Mouse (Mus musculus) kidney, adult 2 months (tissue): ENCODE data around the gene Nt5c. TPM values are rescaled to one million over a fixed set of nuclear protein-coding genes. Genes with fewer than 3 reads are reported as not detected.

ENCODE experiments used
- DNase-seq: peaks from one replicate; pipeline ENCODE4 v3.0.0; 2021
- H3K27ac ChIP-seq: fragments of 200-500 bp; 2 replicates; pipeline ENCODE4 v1.5.1; 2012; ENCODE audit warnings: low read depth, low read length, control low read depth, inconsistent platforms; ENCODE audit not compliant: insufficient read depth
- H3K27me3 ChIP-seq: fragments of 200-500 bp; replicated peaks from 2 replicates; pipeline ENCODE4 v1.6.1; 2012; ENCODE audit warnings: mild to moderate bottlenecking, moderate library complexity, low read length, inconsistent platforms; ENCODE audit not compliant: control insufficient read depth, insufficient read depth
- H3K36me3 ChIP-seq: fragments of 200-500 bp; 2 replicates; pipeline ENCODE4 v1.6.1; 2012; ENCODE audit warnings: mild to moderate bottlenecking, moderate library complexity, low read length, inconsistent platforms; ENCODE audit not compliant: control insufficient read depth, insufficient read depth
- H3K4me1 ChIP-seq: fragments of 200-500 bp; 2 replicates; pipeline ENCODE4 v1.6.1; 2011; ENCODE audit warnings: low read length; ENCODE audit not compliant: control insufficient read depth, insufficient read depth
- H3K4me3 ChIP-seq: fragments of 200-500 bp; 2 replicates; pipeline ENCODE4 v1.5.1; 2011; ENCODE audit warnings: mild to moderate bottlenecking, low read depth, low read length, control low read depth; ENCODE audit not compliant: insufficient read depth
- CTCF ChIP-seq: fragments of 200-500 bp; conservative IDR thresholded peaks from 2 replicates; pipeline ENCODE4 v1.5.1; 2011; ENCODE audit warnings: low read depth, mild to moderate bottlenecking, control low read depth, low read length, moderate library complexity, mixed read lengths; ENCODE audit not compliant: insufficient read depth, insufficient read length
- POLR2A ChIP-seq: fragments of 200-500 bp; IDR thresholded peaks from one replicate; pipeline ENCODE4 v1.6.1; 2011; ENCODE audit warnings: low read depth, low read length, control low read depth
- WGBS: fragments of 180-500 bp; shearing (Covaris S2); methylation state at CpG from one replicate; pipeline ENCODE4 v1.1.7; 2018; 5-methylcytosine and 5-hydroxymethylcytosine counted together
- polyA plus RNA-seq: library from polyadenylated mRNA; depleted of rRNA; stranded (reverse); fragments of >200 nt; gene quantifications from 2 replicates; pipeline ENCODE4 v1.2.3, GENCODE M21; 2012; rRNA removed

Gene Nt5c
- polyA plus RNA-seq, 1 experiment = 50.5 TPM

- no peaks in the 10 kb centered on the region for H3K27me3 ChIP-seq
- DNase-seq = peak; percentile 91
- peaks cover 49% of the 10 kb centered on the region for H3K4me1 ChIP-seq
- peak overlapping the region; percentile 97 for H3K27ac ChIP-seq
- no peak for TF ChIP-seq POLR2A
- no peak for TF ChIP-seq CTCF
- H3K4me3 ChIP-seq = no peak overlapping the region
- WGBS = 58% methylated on average over 16 of the region's 16 CpGs
- no peaks in the 10 kb centered on the region for H3K36me3 ChIP-seq
Measured at GRCm38 (mm10) chr11:115448075-115448474, 43.6 kb downstream of the Nt5c start.

- Histone ChIP-seq H3K27me3 (no peaks in the 10 kb centered on the region), H3K36me3 (no peaks in the 10 kb centered on the region), H3K4me1 (peaks cover 49% of the 10 kb centered on the region), H3K4me3 (no peak overlapping the region), H3K27ac (peak overlapping the region; percentile 97)
- 52% methylated on average over 11 of the region's 11 CpGs for WGBS
- TF ChIP-seq CTCF (no peak), POLR2A (no peak)
- DNase-seq = peak; percentile 79
Measured at GRCm38 (mm10) chr11:115447321-115447885, 44.3 kb downstream of the Nt5c start.

- Histone ChIP-seq H3K27ac (peak overlapping the region; percentile 97), H3K4me1 (peaks cover 49% of the 10 kb centered on the region), H3K36me3 (no peaks in the 10 kb centered on the region), H3K4me3 (no peak overlapping the region), H3K27me3 (no peaks in the 10 kb centered on the region)
- peak; percentile 81 for DNase-seq
- WGBS = 4% methylated on average over 3 of the region's 3 CpGs
- no peak for TF ChIP-seq POLR2A
- no peak for TF ChIP-seq CTCF
Measured at GRCm38 (mm10) chr11:115446906-115447305, 44.8 kb downstream of the Nt5c start.

- no peak for DNase-seq
- H3K36me3 ChIP-seq = no peaks in the 10 kb centered on the region
- no peak overlapping the region for H3K4me3 ChIP-seq
- 77% methylated on average over 15 of the region's 15 CpGs for WGBS
- H3K4me1 ChIP-seq = peaks cover 3% of the 10 kb centered on the region
- H3K27me3 ChIP-seq = no peaks in the 10 kb centered on the region
- TF ChIP-seq CTCF = no peak
- TF ChIP-seq POLR2A = no peak
- no peak overlapping the region for H3K27ac ChIP-seq
Measured at GRCm38 (mm10) chr11:115441417-115441816, 50.2 kb downstream of the Nt5c start.

Other genes starting within 250 kb of the Nt5c start
- 0.34 and 0.42 TPM in 2 replicates for gene Grin2c, start 224.6 kb downstream of the Nt5c start, polyA plus RNA-seq
- 18.0 and 21.0 TPM in 2 replicates for gene Fdxr, start 214.8 kb downstream of the Nt5c start, polyA plus RNA-seq
- 14.0 and 18.1 TPM in 2 replicates for gene Fads6, start 194.2 kb downstream of the Nt5c start, polyA plus RNA-seq
- not detected in 2 replicates for gene Otop2, start 184.7 kb downstream of the Nt5c start, polyA plus RNA-seq
- 0.04 and 0.05 TPM in 2 replicates for gene Ush1g, start 169.8 kb downstream of the Nt5c start, polyA plus RNA-seq
- 0.07 and 0.13 TPM in 2 replicates for gene Otop3, start 157.1 kb downstream of the Nt5c start, polyA plus RNA-seq
- 5.4 and 6.1 TPM in 2 replicates for gene Hid1, start 124.1 kb downstream of the Nt5c start, polyA plus RNA-seq
- gene Cdr2l, start 109.9 kb downstream of the Nt5c start, polyA plus RNA-seq = 5.3 and 5.6 TPM in 2 replicates
- 145 and 146 TPM in 2 replicates for gene Mrpl58, start 88.1 kb downstream of the Nt5c start, polyA plus RNA-seq
- 296 and 478 TPM in 2 replicates for gene Atp5h, start 71.9 kb downstream of the Nt5c start, polyA plus RNA-seq
- 35.4 and 37.8 TPM in 2 replicates for gene Kctd2, start 71.7 kb downstream of the Nt5c start, polyA plus RNA-seq
- 0.28 and 0.37 TPM in 2 replicates for gene Trim80, start 51.3 kb downstream of the Nt5c start, polyA plus RNA-seq
- 31.1 and 42.8 TPM in 2 replicates for gene Slc16a5, start 29.4 kb downstream of the Nt5c start, polyA plus RNA-seq
- 6.8 and 7.3 TPM in 2 replicates for gene Armc7, start 16.2 kb downstream of the Nt5c start, polyA plus RNA-seq
- gene Jpt1, start 22.5 kb upstream of the Nt5c start, polyA plus RNA-seq = 62.9 and 64.9 TPM in 2 replicates
- gene Sumo2, start 44.4 kb upstream of the Nt5c start, polyA plus RNA-seq = 48.4 and 85.2 TPM in 2 replicates
- gene Nup85, start 72.6 kb upstream of the Nt5c start, polyA plus RNA-seq = 32.9 and 33.5 TPM in 2 replicates
- 51.7 and 53.1 TPM in 2 replicates for gene Mrps7, start 112.1 kb upstream of the Nt5c start, polyA plus RNA-seq
- 16.9 and 17.7 TPM in 2 replicates for gene Gga3, start 112.2 kb upstream of the Nt5c start, polyA plus RNA-seq
- gene Mif4gd, start 121.1 kb upstream of the Nt5c start, polyA plus RNA-seq = 138 and 144 TPM in 2 replicates
- 144 and 172 TPM in 2 replicates for gene Slc25a19, start 136.4 kb upstream of the Nt5c start, polyA plus RNA-seq
- gene Grb2, start 216.7 kb upstream of the Nt5c start, polyA plus RNA-seq = 34.1 and 42.6 TPM in 2 replicates